Mouse (Mus musculus): Measurements from ENCODE around the gene 1700015G11Rik.

Gene 1700015G11Rik

GRCm38 (mm10) chr7:52015628-52016027 is at the start of gene 1700015G11Rik:
Gene 1700015G11Rik, minus strand, starts transcription at chr7:52015728.
- DNase-seq (ENCODE audit: low spot score): no peak

GRCm38 (mm10) chr7:52056954-52057353 is 41.4 kb upstream of the 1700015G11Rik start:
- DNase-seq (ENCODE audit: low spot score): no peak

- no peak for DNase-seq (ENCODE audit: low spot score)
Observed at GRCm38 (mm10) chr7:52056274-52056673, 40.7 kb upstream of the 1700015G11Rik start.

GRCm38 (mm10) chr7:52055831-52056230 is 40.3 kb upstream of the 1700015G11Rik start:
- no peak for DNase-seq (ENCODE audit: low spot score)

GRCm38 (mm10) chr7:52037600-52038582 is 22.4 kb upstream of the 1700015G11Rik start:
- no peak for DNase-seq (ENCODE audit: low spot score)

GRCm38 (mm10) chr7:52024050-52024626 is 8.6 kb upstream of the 1700015G11Rik start:
- no peak for DNase-seq (ENCODE audit: low spot score)

- no peak for DNase-seq (ENCODE audit: low spot score)
Observed at GRCm38 (mm10) chr7:52022039-52022438, 6.5 kb upstream of the 1700015G11Rik start.

GRCm38 (mm10) chr7:52015180-52015579 is 348 bp downstream of the 1700015G11Rik start:
- no peak for DNase-seq (ENCODE audit: low spot score)

GRCm38 (mm10) chr7:52013457-52013856 is 2.1 kb downstream of the 1700015G11Rik start:
- no peak for DNase-seq (ENCODE audit: low spot score)

GRCm38 (mm10) chr7:52007138-52007537 is 8.4 kb downstream of the 1700015G11Rik start:
- no peak for DNase-seq (ENCODE audit: low spot score)

GRCm38 (mm10) chr7:52006296-52006630 is 9.3 kb downstream of the 1700015G11Rik start:
- no peak for DNase-seq (ENCODE audit: low spot score)

GRCm38 (mm10) chr7:52005511-52006295 is 9.8 kb downstream of the 1700015G11Rik start, which contains the start of gene Svip:
Gene Svip, minus strand, starts transcription at chr7:52006018.
- DNase-seq (ENCODE audit: low spot score): peak; percentile 85

GRCm38 (mm10) chr7:51991020-51991419 is 24.5 kb downstream of the 1700015G11Rik start:
- peak; percentile 9 for DNase-seq (ENCODE audit: low spot score)

GRCm38 (mm10) chr7:51986909-51987308 is 28.6 kb downstream of the 1700015G11Rik start:
- DNase-seq (ENCODE audit: low spot score): no peak

- DNase-seq (ENCODE audit: low spot score): no peak
Observed at GRCm38 (mm10) chr7:51985763-51986162, 29.8 kb downstream of the 1700015G11Rik start.

- no peak for DNase-seq (ENCODE audit: low spot score)
Observed at GRCm38 (mm10) chr7:51982303-51982702, 33.2 kb downstream of the 1700015G11Rik start.

GRCm38 (mm10) chr7:51979271-51979670 is 36.3 kb downstream of the 1700015G11Rik start:
- no peak for DNase-seq (ENCODE audit: low spot score)

GRCm38 (mm10) chr7:51975181-51975580 is 40.3 kb downstream of the 1700015G11Rik start:
- DNase-seq (ENCODE audit: low spot score): no peak

GRCm38 (mm10) chr7:51973526-51973925 is 42.0 kb downstream of the 1700015G11Rik start:
- DNase-seq (ENCODE audit: low spot score): no peak

GRCm38 (mm10) chr7:51973091-51973490 is 42.4 kb downstream of the 1700015G11Rik start:
- no peak for DNase-seq (ENCODE audit: low spot score)

GRCm38 (mm10) chr7:51972252-51972855 is 43.2 kb downstream of the 1700015G11Rik start:
- DNase-seq (ENCODE audit: low spot score): no peak

GRCm38 (mm10) chr7:51969379-51969778 is 46.1 kb downstream of the 1700015G11Rik start:
- DNase-seq (ENCODE audit: low spot score): no peak
